Mouse (Mus musculus) cerebellum, adult 2 months (tissue): ENCODE results near the gene Ssb. TPM values are rescaled to one million over a fixed set of nuclear protein-coding genes. Genes with fewer than 3 reads are reported as not detected.

Source experiments
- DNase-seq, 2 experiments: peaks; one replicate each; pipeline ENCODE4 v3.0.0; 2021
- H3K27ac ChIP-seq: fragments of 200-500 bp; 2 replicates; pipeline ENCODE4 v1.5.1; 2012; ENCODE audit warnings: low read length, control low read depth, inconsistent platforms; ENCODE audit not compliant: insufficient read depth
- H3K27me3 ChIP-seq: fragments of 200-500 bp; 2 replicates; pipeline ENCODE4 v1.6.1; 2012; ENCODE audit warnings: inconsistent platforms, mild to moderate bottlenecking, low read length, moderate library complexity; ENCODE audit not compliant: control insufficient read depth, insufficient read depth
- H3K4me1 ChIP-seq: fragments of 200-500 bp; 2 replicates; pipeline ENCODE4 v1.6.1; 2011; ENCODE audit warnings: low read length; ENCODE audit not compliant: control insufficient read depth, insufficient read depth
- H3K4me3 ChIP-seq: fragments of 200-500 bp; replicated peaks from 2 replicates; pipeline ENCODE3; 2011; ENCODE audit warnings: mild to moderate bottlenecking, low read depth, low read length, control low read depth; ENCODE audit not compliant: insufficient read depth
- CTCF ChIP-seq: fragments of 200-500 bp; IDR thresholded peaks from 2 replicates; pipeline ENCODE4 v1.5.1; 2011; ENCODE audit warnings: low read depth, mild to moderate bottlenecking, control low read depth, low read length, moderate library complexity, borderline replicate concordance; ENCODE audit not compliant: insufficient read depth
- POLR2A ChIP-seq: fragments of 200-500 bp; IDR thresholded peaks from 2 replicates; pipeline ENCODE4 v1.6.1; 2011; ENCODE audit warnings: low read length, control low read depth, borderline replicate concordance; ENCODE audit not compliant: insufficient read depth
- WGBS: fragments of 180-500 bp; shearing (Covaris S2); methylation state at CpG from one replicate; pipeline ENCODE4 v1.1.7; 2018; 5-methylcytosine and 5-hydroxymethylcytosine counted together
- polyA plus RNA-seq: library from polyadenylated mRNA; depleted of rRNA; stranded (reverse); fragments of >200 nt; gene quantifications from 2 replicates; pipeline ENCODE4 v1.2.3, GENCODE M21; 2012; rRNA removed

The Ssb gene
- polyA plus RNA-seq, result 91.0 and 92.8 TPM in 2 replicates

- Histone ChIP-seq H3K4me1 (no peaks in the 10 kb centered on the region), H3K27me3 (no peaks in the 10 kb centered on the region), H3K27ac (peak within 1 kb of the TSS; percentile 75), H3K4me3 (peak within 1 kb of the TSS; percentile 93)
- peak; percentile 93 for DNase-seq
- WGBS, result under 1% methylated on average over 66 of the region's 66 CpGs
- TF ChIP-seq CTCF (no peak), POLR2A (peak; percentile 68; the same call in 1 of the 2 replicates)
Measured at GRCm38 (mm10) chr2:69861485-69862091, at the start of gene Ssb. Ssb (plus strand) TSS chr2:69861562.

- no peak for DNase-seq
- no peak overlapping the region for H3K27ac ChIP-seq
- H3K27me3 ChIP-seq, result no peaks in the 10 kb centered on the region; the same call in 1 of the 2 replicates
- no peaks in the 10 kb centered on the region for H3K4me1 ChIP-seq
- 88% methylated on average over 5 of the region's 5 CpGs for WGBS
- no peak overlapping the region for H3K4me3 ChIP-seq
- no peak for TF ChIP-seq CTCF
- no peak for TF ChIP-seq POLR2A
Measured at GRCm38 (mm10) chr2:69816575-69816974, 44.8 kb upstream of the Ssb start.

GRCm38 (mm10) chr2:69818350-69819085 is 42.8 kb upstream of the Ssb start:
- H3K4me3 ChIP-seq, result no peak overlapping the region
- WGBS, result 84% methylated on average over 9 of the region's 9 CpGs
- TF ChIP-seq CTCF (no peak), POLR2A (no peak)
- H3K27ac ChIP-seq, result no peak overlapping the region
- no peaks in the 10 kb centered on the region for H3K4me1 ChIP-seq
- DNase-seq, result no peak
- no peaks in the 10 kb centered on the region; the same call in 1 of the 2 replicates for H3K27me3 ChIP-seq

- Histone ChIP-seq H3K27me3 (no peaks in the 10 kb centered on the region), H3K4me3 (no peak overlapping the region), H3K4me1 (peaks cover 7% of the 10 kb centered on the region), H3K27ac (no peak overlapping the region)
- WGBS, result 92% methylated on average over 1 of the region's 1 CpGs
- no peak for TF ChIP-seq POLR2A
- no peak for TF ChIP-seq CTCF
- DNase-seq, result no peak
Measured at GRCm38 (mm10) chr2:69820201-69820600, 41.2 kb upstream of the Ssb start.

- Histone ChIP-seq H3K4me3 (peak within 1 kb of the TSS; percentile 79), H3K27ac (peak within 1 kb of the TSS; percentile 74), H3K4me1 (peaks cover 15% of the 10 kb centered on the region), H3K27me3 (no peaks in the 10 kb centered on the region)
- peak in 1 of 2 experiments; percentile 13 for DNase-seq
- 18% methylated on average over 8 of the region's 8 CpGs for WGBS
- TF ChIP-seq CTCF (no peak), POLR2A (no peak)
Measured at GRCm38 (mm10) chr2:69821711-69822110, 39.7 kb upstream of the Ssb start, which contains the start of gene Klhl23. Klhl23 (plus strand) TSS chr2:69821944.

GRCm38 (mm10) chr2:69822361-69823128 is 38.8 kb upstream of the Ssb start:
- Histone ChIP-seq H3K27ac (peak overlapping the region; percentile 74), H3K4me3 (peak overlapping the region; percentile 79), H3K4me1 (peaks cover 16% of the 10 kb centered on the region), H3K27me3 (no peaks in the 10 kb centered on the region)
- TF ChIP-seq CTCF (no peak), POLR2A (no peak)
- peak; percentile 65 to 75 for DNase-seq
- under 1% methylated on average over 72 of the region's 80 CpGs for WGBS

GRCm38 (mm10) chr2:69823129-69823677 is 38.2 kb upstream of the Ssb start:
- no peak for DNase-seq
- H3K4me3 ChIP-seq, result peak overlapping the region; percentile 79
- 1% methylated on average over 44 of the region's 45 CpGs for WGBS
- H3K4me1 ChIP-seq, result peaks cover 21% of the 10 kb centered on the region
- no peaks in the 10 kb centered on the region for H3K27me3 ChIP-seq
- H3K27ac ChIP-seq, result peak overlapping the region; percentile 74
- TF ChIP-seq CTCF (no peak), POLR2A (no peak)
